Mouse (Mus musculus): ENCODE results near the gene Ifitm2. TPM values are rescaled to one million over a fixed set of nuclear protein-coding genes. Genes with fewer than 3 reads are reported as not detected.
"Not testable (repeated sequence)": the region's sequence is repeated elsewhere in the genome, so short reads cannot be mapped to it uniquely, and the experiment has no call there.

Ifitm2 gene
- polyA plus RNA-seq, 1 experiment from 2014 or later: 176 TPM

DNA sequence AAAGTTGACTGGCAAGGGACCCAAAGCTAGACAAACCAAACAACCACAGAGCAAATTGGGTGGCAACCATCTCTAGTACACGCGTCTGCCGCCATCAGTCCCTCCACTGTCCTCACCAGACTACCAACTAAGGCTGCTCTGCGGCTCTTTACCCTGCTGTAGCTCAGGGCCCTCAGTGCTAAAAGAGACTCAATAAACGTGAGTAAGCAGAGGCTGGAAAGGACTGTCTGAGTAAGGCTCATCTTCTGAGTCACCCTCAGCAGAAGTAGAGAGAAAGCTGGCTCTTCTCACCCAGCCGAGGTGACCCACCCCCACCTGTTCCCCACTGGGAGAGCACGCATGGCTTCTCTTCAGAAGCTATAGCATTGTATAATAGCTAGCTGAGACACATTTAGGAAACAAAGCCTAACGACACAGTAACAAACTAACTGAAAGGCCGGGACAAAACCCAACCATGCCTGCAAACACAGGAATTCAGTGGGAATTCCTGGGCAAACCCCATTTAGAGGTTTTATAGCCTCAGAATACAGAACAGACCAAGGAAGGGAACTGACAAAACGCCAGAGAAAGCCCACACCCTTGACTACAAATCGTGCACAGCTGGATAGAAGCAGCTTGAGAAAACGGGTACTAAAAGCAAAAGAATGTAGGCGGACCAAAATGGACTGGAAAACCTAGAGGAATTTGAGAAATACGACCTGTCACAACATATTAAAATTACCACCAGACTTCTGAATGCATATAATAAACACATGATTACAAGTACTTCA, 17.8 kb upstream of the Ifitm2 start:
- DNase-seq (no peak), ATAC-seq (ENCODE audit: low FRiP score, low TSS enrichment) (no peak)
- H3K27ac ChIP-seq (replicated peaks; ENCODE audit: low read depth, low read length): no peak overlapping the region
- no peak overlapping the region for H3K4me2 ChIP-seq (ENCODE audit: low read length)
- H3K27me3 ChIP-seq (ENCODE audit: control insufficient read depth, insufficient read depth, low read length): no peaks in the 10 kb centered on the region
- no peak overlapping the region for H3K9ac ChIP-seq (replicated peaks; ENCODE audit: low read length)
- 0 out of 2 replicates have a peak, but pooled peaks cover 2% of the 10 kb centered on the region for H3K4me1 ChIP-seq (ENCODE audit: control insufficient read depth, insufficient read depth, low read length)
- H3K4me3 ChIP-seq (replicated peaks; ENCODE audit: low read depth, low read length): no peak overlapping the region
- no peaks in the 10 kb centered on the region for H3K9me3 ChIP-seq (ENCODE audit: control insufficient read depth, low read length)
- WGBS: 27% methylated on average over 14 of the region's 14 CpGs
- H3K36me3 ChIP-seq (ENCODE audit: control insufficient read depth, insufficient read depth, low read length): no peaks in the 10 kb centered on the region

DNA sequence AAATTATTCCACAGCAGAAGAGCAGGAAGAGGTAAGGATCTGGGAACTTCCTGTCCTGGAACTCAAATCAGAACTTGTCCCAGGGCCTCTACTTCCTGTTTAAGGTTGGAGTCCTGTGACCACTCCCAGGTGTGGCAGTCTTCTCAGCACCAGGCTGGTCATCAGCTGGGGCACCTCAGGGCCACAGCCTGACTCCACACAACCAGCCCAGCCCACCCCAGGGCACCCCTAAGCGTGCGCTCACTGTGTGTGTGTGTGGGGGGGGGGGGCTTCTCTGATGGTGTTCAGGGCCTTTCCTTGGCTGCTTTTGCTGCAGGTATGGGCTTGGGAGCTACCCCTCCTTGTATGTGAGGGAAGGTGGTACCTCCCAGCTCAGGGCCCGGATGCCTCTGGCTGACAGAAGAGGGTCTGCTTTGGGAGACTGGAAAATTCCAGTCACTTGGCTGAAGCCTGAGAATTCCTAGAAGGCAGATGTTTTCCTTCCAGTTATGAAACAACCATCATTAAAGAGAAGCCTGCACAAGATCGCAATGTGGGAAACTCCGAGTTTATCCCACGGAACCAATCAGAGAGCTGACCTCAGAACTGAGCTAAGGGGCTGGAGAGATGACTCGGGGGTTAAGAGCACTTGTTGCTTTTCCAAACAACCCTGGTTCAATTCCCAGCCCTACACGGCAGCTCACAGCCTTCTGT, 15.8 kb upstream of the Ifitm2 start:
- ATAC-seq (ENCODE audit: low FRiP score, low TSS enrichment): no peak
- Histone ChIP-seq H3K4me2 (ENCODE audit: low read length) (no peak overlapping the region), H3K9ac (replicated peaks; ENCODE audit: low read length) (no peak overlapping the region), H3K4me1 (ENCODE audit: control insufficient read depth, insufficient read depth, low read length) (0 out of 2 replicates have a peak, but pooled peaks cover 2% of the 10 kb centered on the region), H3K36me3 (ENCODE audit: control insufficient read depth, insufficient read depth, low read length) (no peaks in the 10 kb centered on the region), H3K9me3 (ENCODE audit: control insufficient read depth, low read length) (no peaks in the 10 kb centered on the region), H3K27ac (replicated peaks; ENCODE audit: low read depth, low read length) (no peak overlapping the region), H3K4me3 (replicated peaks; ENCODE audit: low read depth, low read length) (no peak overlapping the region), H3K27me3 (ENCODE audit: control insufficient read depth, insufficient read depth, low read length) (no peaks in the 10 kb centered on the region)
- WGBS: 86% methylated on average over 8 of the region's 8 CpGs
- DNase-seq: no peak

DNA sequence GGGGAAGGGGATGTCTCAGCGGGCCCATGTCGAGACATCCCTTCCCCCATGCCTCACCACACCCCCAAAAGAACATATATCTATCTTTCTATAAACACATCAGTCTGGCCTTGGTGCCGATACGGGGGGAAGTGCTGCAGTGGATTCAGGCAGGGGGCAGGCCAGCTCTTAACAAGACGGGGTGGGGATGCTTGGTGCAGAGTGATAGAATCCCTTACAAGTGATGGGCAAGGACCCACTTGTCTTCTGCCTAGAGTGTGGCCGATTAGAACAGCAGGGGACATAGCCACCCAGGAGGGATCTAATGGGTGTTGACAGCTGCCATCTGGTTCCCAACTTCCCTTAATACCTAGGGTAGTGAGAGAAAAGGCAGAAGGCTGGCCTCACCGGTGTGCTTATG, 15.1 kb upstream of the Ifitm2 start:
- H3K27me3 ChIP-seq (ENCODE audit: control insufficient read depth, insufficient read depth, low read length): no peaks in the 10 kb centered on the region
- H3K4me3 ChIP-seq (replicated peaks; ENCODE audit: low read depth, low read length): no peak overlapping the region
- ATAC-seq (ENCODE audit: low FRiP score, low TSS enrichment) (no peak), DNase-seq (no peak)
- H3K4me2 ChIP-seq (ENCODE audit: low read length): no peak overlapping the region
- H3K27ac ChIP-seq (replicated peaks; ENCODE audit: low read depth, low read length): no peak overlapping the region
- H3K36me3 ChIP-seq (ENCODE audit: control insufficient read depth, insufficient read depth, low read length): no peaks in the 10 kb centered on the region
- WGBS: 51% methylated on average over 7 of the region's 7 CpGs
- no peaks in the 10 kb centered on the region for H3K9me3 ChIP-seq (ENCODE audit: control insufficient read depth, low read length)
- 0 out of 2 replicates have a peak, but pooled peaks cover 2% of the 10 kb centered on the region for H3K4me1 ChIP-seq (ENCODE audit: control insufficient read depth, insufficient read depth, low read length)
- no peak overlapping the region for H3K9ac ChIP-seq (replicated peaks; ENCODE audit: low read length)

DNA sequence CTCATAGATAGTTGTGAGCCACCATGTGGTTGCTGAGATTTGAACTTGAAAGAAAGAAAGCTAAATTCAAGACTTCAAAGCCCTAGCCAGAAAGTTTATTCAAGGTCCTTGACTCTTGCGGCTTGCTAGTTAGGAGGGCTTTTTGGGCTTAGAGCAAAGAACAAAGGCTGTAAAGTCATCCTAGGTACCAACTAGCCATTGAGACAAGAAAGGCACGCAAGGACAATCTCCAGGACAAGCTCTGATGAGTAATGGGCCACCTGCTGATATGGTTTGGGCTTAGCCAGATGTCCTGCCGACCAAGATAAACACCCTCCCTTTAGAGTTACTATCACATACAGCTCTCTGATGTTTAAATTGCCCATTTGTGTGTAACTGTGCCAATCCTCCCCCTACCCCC, 12.9 kb upstream of the Ifitm2 start:
- not testable (repeated sequence) for H3K9ac ChIP-seq (replicated peaks; ENCODE audit: low read length); H3K4me2 ChIP-seq (ENCODE audit: low read length); DNase-seq; H3K9me3 ChIP-seq (ENCODE audit: control insufficient read depth, low read length); H3K36me3 ChIP-seq (ENCODE audit: control insufficient read depth, insufficient read depth, low read length); ATAC-seq (ENCODE audit: low FRiP score, low TSS enrichment); H3K4me3 ChIP-seq (replicated peaks; ENCODE audit: low read depth, low read length); H3K27me3 ChIP-seq (ENCODE audit: control insufficient read depth, insufficient read depth, low read length); H3K4me1 ChIP-seq (ENCODE audit: control insufficient read depth, insufficient read depth, low read length); H3K27ac ChIP-seq (replicated peaks; ENCODE audit: low read depth, low read length)
- WGBS: 25% methylated on average over 3 of the region's 3 CpGs

- DNase-seq (peak; percentile 23), ATAC-seq (ENCODE audit: low FRiP score, low TSS enrichment) (no peak)
- Histone ChIP-seq H3K4me2 (ENCODE audit: low read length) (no peak overlapping the region), H3K4me3 (replicated peaks; ENCODE audit: low read depth, low read length) (no peak overlapping the region), H3K36me3 (ENCODE audit: control insufficient read depth, insufficient read depth, low read length) (no peaks in the 10 kb centered on the region), H3K27ac (replicated peaks; ENCODE audit: low read depth, low read length) (no peak overlapping the region), H3K4me1 (ENCODE audit: control insufficient read depth, insufficient read depth, low read length) (no peaks in the 10 kb centered on the region), H3K9me3 (ENCODE audit: control insufficient read depth, low read length) (no peaks in the 10 kb centered on the region), H3K27me3 (ENCODE audit: control insufficient read depth, insufficient read depth, low read length) (no peaks in the 10 kb centered on the region), H3K9ac (replicated peaks; ENCODE audit: low read length) (no peak overlapping the region)
- 8% methylated on average over 14 of the region's 14 CpGs for WGBS
Observed at GRCm38 (mm10) chr7:140967862-140968591, 12.2 kb upstream of the Ifitm2 start.

DNA sequence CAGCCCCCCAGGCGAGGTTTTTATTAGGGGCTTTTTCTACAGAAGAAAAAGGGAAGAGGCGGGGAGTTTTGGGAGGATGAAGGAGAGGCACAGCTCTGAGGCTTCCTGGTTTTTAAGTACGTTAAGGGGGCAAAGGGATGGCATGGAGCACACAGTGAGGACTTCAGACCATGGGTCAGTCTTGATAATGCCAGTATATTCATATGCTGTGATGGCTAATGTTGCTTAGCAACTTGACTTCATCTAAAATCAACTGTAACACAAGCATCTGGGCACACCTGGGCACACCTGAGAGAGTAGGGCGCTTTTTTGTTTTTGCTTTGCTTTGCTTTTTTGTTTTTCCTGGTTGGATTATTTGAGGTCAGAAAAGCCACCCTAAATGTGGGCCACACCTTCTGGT, 11.1 kb upstream of the Ifitm2 start, which contains the start of gene Ifitm1:
Gene Ifitm1, plus strand, starts transcription at position 301 of the 400 bp plus-strand sequence.
- no peak for ATAC-seq (ENCODE audit: low FRiP score, low TSS enrichment)
- H3K4me2 ChIP-seq (ENCODE audit: low read length): no peak within 1 kb of the TSS

DNA sequence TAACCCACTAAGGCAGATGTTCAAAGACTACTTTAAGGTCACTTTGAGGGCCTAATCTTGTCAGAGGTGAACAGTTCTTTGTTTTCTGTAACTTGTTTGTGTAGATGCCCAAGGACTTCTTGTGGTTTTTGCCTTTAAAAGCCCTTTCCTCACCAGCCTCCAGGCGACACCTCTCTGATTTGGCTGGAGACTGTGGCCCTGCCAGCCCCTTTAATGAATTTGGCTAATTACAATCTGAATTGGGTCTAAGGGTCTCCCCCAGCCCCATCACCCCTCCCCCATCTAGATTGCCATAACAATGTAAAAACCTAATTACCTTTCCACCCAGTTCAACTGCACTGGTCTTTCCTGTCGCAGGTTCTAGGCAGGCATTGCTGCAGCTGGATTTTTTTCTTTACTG, 6.9 kb upstream of the Ifitm2 start:
- no peaks in the 10 kb centered on the region for H3K9me3 ChIP-seq (ENCODE audit: control insufficient read depth, low read length)
- no peak for ATAC-seq (ENCODE audit: low FRiP score, low TSS enrichment)
- H3K27ac ChIP-seq (replicated peaks; ENCODE audit: low read depth, low read length): no peak overlapping the region
- no peak overlapping the region for H3K4me2 ChIP-seq (ENCODE audit: low read length)
- H3K4me1 ChIP-seq (ENCODE audit: control insufficient read depth, insufficient read depth, low read length): peaks cover 5% of the 10 kb centered on the region; the same call in 1 of the 2 replicates
- WGBS: 71% methylated on average over 2 of the region's 2 CpGs
- H3K36me3 ChIP-seq (ENCODE audit: control insufficient read depth, insufficient read depth, low read length): no peaks in the 10 kb centered on the region
- H3K27me3 ChIP-seq (ENCODE audit: control insufficient read depth, insufficient read depth, low read length): no peaks in the 10 kb centered on the region
- no peak overlapping the region for H3K4me3 ChIP-seq (replicated peaks; ENCODE audit: low read depth, low read length)
- H3K9ac ChIP-seq (replicated peaks; ENCODE audit: low read length): no peak overlapping the region
- DNase-seq: no peak

More for the DNA sequence above, 11.1 kb upstream of the Ifitm2 start, which contains the start of gene Ifitm1:
- Histone ChIP-seq H3K9ac (replicated peaks; ENCODE audit: low read length) (no peak within 1 kb of the TSS), H3K4me3 (replicated peaks; ENCODE audit: low read depth, low read length) (no peak within 1 kb of the TSS), H3K4me1 (ENCODE audit: control insufficient read depth, insufficient read depth, low read length) (no peaks in the 10 kb centered on the region), H3K27me3 (ENCODE audit: control insufficient read depth, insufficient read depth, low read length) (no peaks in the 10 kb centered on the region), H3K36me3 (ENCODE audit: control insufficient read depth, insufficient read depth, low read length) (no peaks in the 10 kb centered on the region), H3K27ac (replicated peaks; ENCODE audit: low read depth, low read length) (no peak within 1 kb of the TSS), H3K9me3 (ENCODE audit: control insufficient read depth, low read length) (no peaks in the 10 kb centered on the region)
- no peak for DNase-seq
- WGBS: 81% methylated on average over 4 of the region's 4 CpGs

DNA sequence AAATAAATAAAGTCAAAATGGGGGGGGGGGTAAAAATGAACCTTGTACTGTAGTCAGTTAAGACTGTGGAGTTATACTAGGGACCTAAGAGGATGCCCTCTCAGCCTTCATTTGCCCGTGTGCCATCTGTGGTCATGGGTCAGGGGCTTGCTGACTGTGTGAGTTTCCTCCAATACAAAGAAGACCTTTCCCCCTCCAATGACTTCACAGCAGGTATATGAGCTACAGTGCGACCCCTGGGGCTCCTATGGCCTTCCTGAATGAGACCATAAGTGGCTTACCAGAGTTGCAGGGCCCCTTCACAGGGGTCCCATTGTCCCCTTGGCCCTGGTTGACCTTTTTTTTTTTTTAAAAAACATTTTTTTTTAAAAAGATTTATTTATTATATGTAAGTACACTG, 5.6 kb upstream of the Ifitm2 start:
- ATAC-seq (ENCODE audit: low FRiP score, low TSS enrichment) (no peak), DNase-seq (no peak)
- no peak overlapping the region for H3K4me2 ChIP-seq (ENCODE audit: low read length)
- no peak overlapping the region for H3K9ac ChIP-seq (replicated peaks; ENCODE audit: low read length)
- 36% methylated on average over 2 of the region's 2 CpGs for WGBS
- no peak overlapping the region for H3K4me3 ChIP-seq (replicated peaks; ENCODE audit: low read depth, low read length)
- H3K27ac ChIP-seq (replicated peaks; ENCODE audit: low read depth, low read length): no peak overlapping the region
- H3K4me1 ChIP-seq (ENCODE audit: control insufficient read depth, insufficient read depth, low read length): peaks cover 5% of the 10 kb centered on the region; the same call in 1 of the 2 replicates
- H3K27me3 ChIP-seq (ENCODE audit: control insufficient read depth, insufficient read depth, low read length): no peaks in the 10 kb centered on the region
- no peaks in the 10 kb centered on the region for H3K9me3 ChIP-seq (ENCODE audit: control insufficient read depth, low read length)
- H3K36me3 ChIP-seq (ENCODE audit: control insufficient read depth, insufficient read depth, low read length): no peaks in the 10 kb centered on the region
